In the genomic region with DNA sequence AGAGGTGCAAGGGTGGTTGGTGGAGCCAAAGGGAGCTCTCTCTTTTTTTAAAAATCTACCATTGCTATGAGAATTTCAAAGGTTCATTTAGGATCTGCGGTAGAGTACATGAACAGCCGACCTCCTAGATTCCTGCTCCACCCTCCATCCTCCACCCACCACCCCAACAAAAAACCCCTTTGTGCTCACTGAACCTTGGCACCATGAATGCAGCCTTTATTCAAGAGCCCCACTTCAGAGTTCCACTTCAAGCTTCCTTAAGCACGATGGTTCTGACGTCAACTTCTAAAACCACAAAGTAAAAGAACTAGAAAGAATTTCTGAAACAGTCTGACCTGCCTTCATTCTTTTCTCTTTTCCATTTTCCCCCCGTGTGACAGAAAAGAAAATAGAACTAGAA, we compare ENCODE assay signal across 14 mouse cellular contexts.
DNase-seq lines count a peak whose midpoint lies in the region; ATAC-seq lines count a peak whose summit lies in the region.
"Had no signal": no experiment of that assay in that cellular context is flagged by ENCODE, and none has a peak within 500 bp of the region (broad histone marks: within the 10 kb centered on the region; RNA-seq: fewer than 3 reads in every experiment).

No protein-coding gene starts in this region.

- no peaks in the 10 kb centered on the region for H3K27me3 ChIP-seq in hindbrain, embryonic 10.5 days (ENCODE audit: insufficient read depth, poor library complexity, severe bottlenecking)
- H3K27me3 ChIP-seq in hindbrain, embryonic 16.5 days (replicated peaks; ENCODE audit: control insufficient read depth, insufficient read depth, low read length) = no peaks in the 10 kb centered on the region
- H3K27me3 ChIP-seq in forebrain, embryonic 13.5 days = no peaks in the 10 kb centered on the region
- H3K27me3 ChIP-seq in lung, embryonic 16.5 days (ENCODE audit: control insufficient read depth, insufficient read depth, low read depth, low read length) = no peaks in the 10 kb centered on the region
- H3K27me3 ChIP-seq in liver, embryonic 12.5 days (replicated peaks) = no peaks in the 10 kb centered on the region
- H3K27me3 ChIP-seq: megakaryocyte, embryonic 14.5 days had no signal

- H3K36me3 ChIP-seq in hindbrain, embryonic 10.5 days = no peaks in the 10 kb centered on the region
- no peaks in the 10 kb centered on the region for H3K36me3 ChIP-seq in hindbrain, embryonic 16.5 days (ENCODE audit: control insufficient read depth, insufficient read depth, low read length)
- H3K36me3 ChIP-seq in forebrain, embryonic 13.5 days (ENCODE audit: poor library complexity, severe bottlenecking) = no peaks in the 10 kb centered on the region
- no peaks in the 10 kb centered on the region for H3K36me3 ChIP-seq in lung, embryonic 16.5 days (ENCODE audit: control insufficient read depth, insufficient read depth, low read length)
- H3K36me3 ChIP-seq in liver, embryonic 12.5 days = no peaks in the 10 kb centered on the region

- 24% methylated on average over 5 of the region's 5 CpGs for WGBS in hindbrain, embryonic 10.5 days
- WGBS in hindbrain, embryonic 16.5 days = 29% methylated on average over 5 of the region's 5 CpGs
- 11% methylated on average over 5 of the region's 5 CpGs for WGBS in forebrain, embryonic 13.5 days
- 49% methylated on average over 5 of the region's 5 CpGs for WGBS in lung, embryonic 16.5 days
- 64% methylated on average over 5 of the region's 5 CpGs for WGBS in liver, embryonic 12.5 days (ENCODE audit: insufficient replicate concordance)

- H3K4me3 ChIP-seq in hindbrain, embryonic 10.5 days = no peak overlapping the region
- no peak overlapping the region for H3K4me3 ChIP-seq in hindbrain, embryonic 16.5 days (ENCODE audit: low read length)
- H3K4me3 ChIP-seq in forebrain, embryonic 13.5 days = no peak overlapping the region
- no peak overlapping the region for H3K4me3 ChIP-seq in lung, embryonic 16.5 days (ENCODE audit: low read length)
- H3K4me3 ChIP-seq in liver, embryonic 12.5 days = no peak overlapping the region
- H3K4me3 ChIP-seq: heart, adult 2 months; megakaryocyte, embryonic 14.5 days had no signal

- no peak for ATAC-seq in hindbrain, embryonic 16.5 days
- ATAC-seq in forebrain, embryonic 13.5 days = peak; percentile 83; the same call in 1 of the 2 replicates
- ATAC-seq in lung, embryonic 16.5 days (ENCODE audit: low read depth) = peak; percentile 95
- no peak for ATAC-seq in liver, embryonic 12.5 days

- no peaks in the 10 kb centered on the region for H3K9me3 ChIP-seq in hindbrain, embryonic 10.5 days
- H3K9me3 ChIP-seq in hindbrain, embryonic 16.5 days (ENCODE audit: control insufficient read depth, low read length) = no peaks in the 10 kb centered on the region
- H3K9me3 ChIP-seq in forebrain, embryonic 13.5 days (replicated peaks) = no peaks in the 10 kb centered on the region
- H3K9me3 ChIP-seq in lung, embryonic 16.5 days (ENCODE audit: control insufficient read depth, low read length) = no peaks in the 10 kb centered on the region
- no peaks in the 10 kb centered on the region for H3K9me3 ChIP-seq in liver, embryonic 12.5 days (replicated peaks)
- H3K9me3 ChIP-seq: megakaryocyte, embryonic 14.5 days had no signal

- peak overlapping the region; percentile 72 for H3K27ac ChIP-seq in hindbrain, embryonic 10.5 days
- no peak overlapping the region for H3K27ac ChIP-seq in hindbrain, embryonic 16.5 days (ENCODE audit: low read depth, low read length)
- no peak overlapping the region for H3K27ac ChIP-seq in forebrain, embryonic 13.5 days
- peak overlapping the region; percentile 87 for H3K27ac ChIP-seq in lung, embryonic 16.5 days (ENCODE audit: low read length)
- H3K27ac ChIP-seq in liver, embryonic 12.5 days = no peak overlapping the region
- H3K27ac ChIP-seq: heart, adult 2 months had no signal

- H3K4me2 ChIP-seq in hindbrain, embryonic 16.5 days (ENCODE audit: low read length) = no peak overlapping the region
- H3K4me2 ChIP-seq in forebrain, embryonic 13.5 days = no peak overlapping the region
- no peak overlapping the region for H3K4me2 ChIP-seq in lung, embryonic 16.5 days (ENCODE audit: low read depth, low read length)
- no peak overlapping the region for H3K4me2 ChIP-seq in liver, embryonic 12.5 days

- peak; percentile 16 for DNase-seq in hindbrain, embryonic 10.5 days (ENCODE audit: low spot score)
- peak; percentile 24 for DNase-seq in brain, adult 2 months (ENCODE audit: low read depth, low spot score)
- DNase-seq in thymus, postnatal 0 days (ENCODE audit: low spot score) = no peak
- no peak for DNase-seq in cerebellum, adult 18-20 months
- DNase-seq: adrenal gland, adult 8-10 months; cerebellum, adult 2 months; heart, adult 2 months; heart, postnatal 4 days; thymus, adult 18-20 months had no signal

- H3K4me1 ChIP-seq in hindbrain, embryonic 10.5 days (replicated peaks) = peaks cover 9% of the 10 kb centered on the region
- H3K4me1 ChIP-seq in hindbrain, embryonic 16.5 days (ENCODE audit: control insufficient read depth, insufficient read depth, low read depth, low read length) = no peaks in the 10 kb centered on the region
- H3K4me1 ChIP-seq in forebrain, embryonic 13.5 days = no peaks in the 10 kb centered on the region
- 0 out of 2 replicates have a peak, but pooled peaks cover 5% of the 10 kb centered on the region for H3K4me1 ChIP-seq in lung, embryonic 16.5 days (replicated peaks; ENCODE audit: control insufficient read depth, insufficient read depth, low read length)
- H3K4me1 ChIP-seq in liver, embryonic 12.5 days = no peaks in the 10 kb centered on the region
- H3K4me1 ChIP-seq: megakaryocyte, embryonic 14.5 days had no signal

- H3K9ac ChIP-seq in hindbrain, embryonic 16.5 days (ENCODE audit: low read depth, low read length) = no peak overlapping the region
- no peak overlapping the region for H3K9ac ChIP-seq in forebrain, embryonic 13.5 days
- no peak overlapping the region for H3K9ac ChIP-seq in lung, embryonic 16.5 days (ENCODE audit: low read length)
- H3K9ac ChIP-seq in liver, embryonic 12.5 days = no peak overlapping the region

Comparison
In these comparisons a context has a peak if more than half of its experiments do, and no peak if none do; other contexts are left out.
1. H3K27ac ChIP-seq: peak in hindbrain, embryonic 10.5 days (single experiment) and lung, embryonic 16.5 days (single experiment); none in hindbrain, embryonic 16.5 days (single experiment), forebrain, embryonic 13.5 days (single experiment) and liver, embryonic 12.5 days (single experiment).
2. DNase-seq: peak in hindbrain, embryonic 10.5 days (single experiment) and brain, adult 2 months (single experiment); none in thymus, postnatal 0 days (single experiment) and cerebellum, adult 18-20 months (0 of 2).
3. ATAC-seq: peak in forebrain, embryonic 13.5 days (single experiment) and lung, embryonic 16.5 days (single experiment); none in hindbrain, embryonic 16.5 days (single experiment) and liver, embryonic 12.5 days (single experiment).